Mouse (Mus musculus) stomach, postnatal 0 days (tissue): ENCODE results near the gene Olfr263. TPM values are rescaled to one million over a fixed set of nuclear protein-coding genes. Genes with fewer than 3 reads are reported as not detected.

Source experiments
- ATAC-seq: fragments of 200-750 bp; cut with Nextera tagmentation; 2 replicates; pipeline ENCODE4 v1.8.0; 2017; ENCODE audit not compliant: low FRiP score, low TSS enrichment
- DNase-seq: peaks from one replicate; pipeline ENCODE4 v3.0.0-alpha.2; 2016; ENCODE audit warnings: low spot score
- H3K27ac ChIP-seq: fragments of 300-500 bp; sonication (generic); replicated peaks from 2 replicates; pipeline ENCODE4 v1.5.1; 2014; ENCODE audit warnings: mild to moderate bottlenecking, control low read depth
- H3K27me3 ChIP-seq: fragments of 300-500 bp; sonication (generic); 2 replicates; pipeline ENCODE4 v1.6.1; 2014; ENCODE audit warnings: low read length; ENCODE audit not compliant: control insufficient read depth, insufficient read depth
- H3K36me3 ChIP-seq: fragments of 300-500 bp; sonication (generic); 2 replicates; pipeline ENCODE4 v1.6.1; 2014; ENCODE audit warnings: low read length, mixed read lengths; ENCODE audit not compliant: control insufficient read depth, insufficient read depth
- H3K4me1 ChIP-seq: fragments of 300-500 bp; sonication (generic); replicated peaks from 2 replicates; pipeline ENCODE4 v1.6.1; 2014; ENCODE audit warnings: antibody characterized with exemption; ENCODE audit not compliant: control insufficient read depth, insufficient read depth
- H3K4me2 ChIP-seq: fragments of 300-500 bp; sonication (generic); replicated peaks from 2 replicates; pipeline ENCODE4 v1.6.1; 2014; ENCODE audit warnings: low read depth, mild to moderate bottlenecking, control low read depth, moderate library complexity
- H3K4me3 ChIP-seq: fragments of 300-500 bp; sonication (generic); 2 replicates; pipeline ENCODE4 v1.5.1; 2014; ENCODE audit warnings: low read depth, low read length, control low read depth
- H3K9ac ChIP-seq: fragments of 300-500 bp; sonication (generic); 2 replicates; pipeline ENCODE4 v1.6.1; 2014; ENCODE audit warnings: mild to moderate bottlenecking, low read length, control low read depth, mixed read lengths
- H3K9me3 ChIP-seq: fragments of 300-500 bp; sonication (generic); 2 replicates; pipeline ENCODE4 v1.6.1; 2016; ENCODE audit warnings: low read length; ENCODE audit not compliant: control insufficient read depth
- CTCF ChIP-seq: IDR thresholded peaks from 2 replicates; pipeline ENCODE4 v1.5.1; 2016; ENCODE audit warnings: antibody characterized with exemption, low read depth, mild to moderate bottlenecking, moderate library complexity
- EP300 ChIP-seq: optimal IDR thresholded peaks from 2 replicates; pipeline ENCODE3; 2016; ENCODE audit warnings: antibody characterized with exemption
- WGBS: fragments of 180-500 bp; shearing (Covaris S2); extraction: QIAGEN DNeasy Blood & Tissue Kit; methylation state at CpG from one replicate; pipeline ENCODE4 v1.1.7; 2014; 5-methylcytosine and 5-hydroxymethylcytosine counted together
- polyA plus RNA-seq: library from polyadenylated mRNA; unstranded; fragments of >200 nt; fragmentation: Nextera tagmentation; extraction: Ambion mirVana; gene quantifications from 2 replicates; pipeline ENCODE4 v1.2.1, GENCODE M21; 2015

Olfr263 gene
- polyA plus RNA-seq, 1 experiment from 2014 or later, result not detected

- no peak for TF ChIP-seq EP300
- no peak for TF ChIP-seq CTCF
- Histone ChIP-seq H3K27ac (no peak overlapping the region), H3K36me3 (peaks cover 13% of the 10 kb centered on the region; the same call in 1 of the 2 replicates), H3K4me1 (peaks cover 4% of the 10 kb centered on the region; the same call in 1 of the 2 replicates), H3K27me3 (no peaks in the 10 kb centered on the region), H3K9me3 (no peaks in the 10 kb centered on the region), H3K9ac (no peak overlapping the region), H3K4me3 (no peak overlapping the region), H3K4me2 (no peak overlapping the region)
- 94% methylated on average over 6 of the region's 6 CpGs for WGBS
- no peak for DNase-seq
- ATAC-seq, result no peak
Observed at GRCm38 (mm10) chr13:21183066-21183465, 53.6 kb downstream of the Olfr263 start.

- DNase-seq (no peak), ATAC-seq (no peak)
- 94% methylated on average over 7 of the region's 7 CpGs for WGBS
- Histone ChIP-seq H3K27me3 (no peaks in the 10 kb centered on the region), H3K9me3 (no peaks in the 10 kb centered on the region), H3K9ac (no peak overlapping the region), H3K36me3 (peaks cover 18% of the 10 kb centered on the region; the same call in 1 of the 2 replicates), H3K4me1 (peaks cover 4% of the 10 kb centered on the region; the same call in 1 of the 2 replicates), H3K27ac (no peak overlapping the region), H3K4me3 (no peak overlapping the region), H3K4me2 (no peak overlapping the region)
- TF ChIP-seq EP300, result no peak
- no peak for TF ChIP-seq CTCF
Observed at GRCm38 (mm10) chr13:21183661-21184060, 54.2 kb downstream of the Olfr263 start.

- WGBS, result 80% methylated on average over 4 of the region's 4 CpGs
Observed at GRCm38 (mm10) chr13:21185521-21185920, 56.1 kb downstream of the Olfr263 start.

More at GRCm38 (mm10) chr13:21185521-21185920, 56.1 kb downstream of the Olfr263 start:
- H3K27ac ChIP-seq, result no peak overlapping the region
- no peak for DNase-seq
- TF ChIP-seq CTCF (no peak), EP300 (no peak)
- H3K9me3 ChIP-seq, result no peaks in the 10 kb centered on the region
- no peak overlapping the region for H3K9ac ChIP-seq
- no peak overlapping the region for H3K4me2 ChIP-seq
- H3K4me3 ChIP-seq, result no peak overlapping the region
- H3K27me3 ChIP-seq, result no peaks in the 10 kb centered on the region
- peaks cover 33% of the 10 kb centered on the region for H3K36me3 ChIP-seq
- ATAC-seq, result no peak
- H3K4me1 ChIP-seq, result peaks cover 4% of the 10 kb centered on the region; the same call in 1 of the 2 replicates

Other genes starting within 250 kb of the Olfr263 start
- not detected in 2 replicates for gene Olfr1370, start 54.7 kb upstream of the Olfr263 start, polyA plus RNA-seq
- 0.04 TPM in 2 replicates for gene Olfr1369-ps1, start 18.2 kb upstream of the Olfr263 start, polyA plus RNA-seq
- gene Olfr1368, start 16.2 kb downstream of the Olfr263 start, polyA plus RNA-seq, result not detected in 2 replicates
- 58.5 and 60.2 TPM in 2 replicates for gene Trim27, start 49.8 kb downstream of the Olfr263 start, polyA plus RNA-seq
- gene Gpx5, start 163.1 kb downstream of the Olfr263 start, polyA plus RNA-seq, result 0.06 TPM in 1 of 2 replicates, not detected in the other
- 0.07 TPM in 1 of 2 replicates, not detected in the other for gene Gpx6, start 182.5 kb downstream of the Olfr263 start, polyA plus RNA-seq
- gene Olfr1367, start 217.3 kb downstream of the Olfr263 start, polyA plus RNA-seq, result not detected in 2 replicates
- 4.3 and 4.6 TPM in 2 replicates for gene Zscan12, start 233.2 kb downstream of the Olfr263 start, polyA plus RNA-seq